Mouse (Mus musculus) forebrain, embryonic 16.5 days (tissue): ENCODE measurements around the gene Rap1gap2. TPM values are rescaled to one million over a fixed set of nuclear protein-coding genes. Genes with fewer than 3 reads are reported as not detected.

Source experiments
- ATAC-seq: fragments of 200-750 bp; cut with Nextera tagmentation; 2 replicates; pipeline ENCODE4 v1.8.0; 2017; ENCODE audit warnings: mild to moderate bottlenecking, moderate library complexity
- H3K27ac ChIP-seq: fragments of 300-500 bp; sonication (generic); 2 replicates; pipeline ENCODE4 v1.5.1; 2014; ENCODE audit warnings: low read length, control low read depth
- H3K27me3 ChIP-seq: fragments of 300-500 bp; sonication (generic); replicated peaks from 2 replicates; pipeline ENCODE4 v1.6.1; 2014; ENCODE audit warnings: low read length; ENCODE audit not compliant: control insufficient read depth, insufficient read depth
- H3K36me3 ChIP-seq: fragments of 300-500 bp; sonication (generic); 2 replicates; pipeline ENCODE4 v1.6.1; 2014; ENCODE audit not compliant: control insufficient read depth, insufficient read depth
- H3K4me1 ChIP-seq: fragments of 300-500 bp; sonication (generic); replicated peaks from 2 replicates; pipeline ENCODE4 v1.6.1; 2014; ENCODE audit warnings: low read length; ENCODE audit not compliant: control insufficient read depth, insufficient read depth
- H3K4me2 ChIP-seq: fragments of 300-500 bp; sonication (generic); 2 replicates; pipeline ENCODE4 v1.6.1; 2014; ENCODE audit warnings: mild to moderate bottlenecking, low read length, control low read depth
- H3K4me3 ChIP-seq: fragments of 300-500 bp; sonication (generic); replicated peaks from 2 replicates; pipeline ENCODE4 v1.5.1; 2014; ENCODE audit warnings: mild to moderate bottlenecking, low read length, control low read depth
- H3K9ac ChIP-seq: fragments of 300-500 bp; sonication (generic); replicated peaks from 2 replicates; pipeline ENCODE4 v1.6.1; 2014; ENCODE audit warnings: low read depth, low read length, control low read depth
- H3K9me3 ChIP-seq: fragments of 300-500 bp; sonication (generic); 2 replicates; pipeline ENCODE4 v1.6.1; 2016; ENCODE audit warnings: low read length; ENCODE audit not compliant: control insufficient read depth
- WGBS: fragments of 180-500 bp; shearing (Covaris S2); extraction: QIAGEN DNeasy Blood & Tissue Kit; methylation state at CpG from one replicate; pipeline ENCODE4 v1.1.7; 2014; 5-methylcytosine and 5-hydroxymethylcytosine counted together
- polyA plus RNA-seq: library from polyadenylated mRNA; unstranded; fragments of >200 nt; fragmentation: Nextera tagmentation; extraction: Ambion mirVana; gene quantifications from 2 replicates; pipeline ENCODE4 v1.2.1, GENCODE M21; 2015

The Rap1gap2 gene
- polyA plus RNA-seq, 1 experiment from 2014 or later: 12.9 TPM

- no peaks in the 10 kb centered on the region for H3K9me3 ChIP-seq
- no peak overlapping the region for H3K9ac ChIP-seq
- no peak overlapping the region for H3K27ac ChIP-seq
- peaks cover 8% of the 10 kb centered on the region for H3K27me3 ChIP-seq
- WGBS: 58% methylated on average over 9 of the region's 9 CpGs
- no peak overlapping the region for H3K4me3 ChIP-seq
- no peaks in the 10 kb centered on the region for H3K36me3 ChIP-seq
- no peak overlapping the region for H3K4me2 ChIP-seq
- ATAC-seq: no peak
- H3K4me1 ChIP-seq: peaks cover 16% of the 10 kb centered on the region
Measured at GRCm38 (mm10) chr11:74524050-74524965, 86.4 kb downstream of the Rap1gap2 start.

- Histone ChIP-seq H3K4me2 (peak overlapping the region; percentile 99), H3K9me3 (no peaks in the 10 kb centered on the region), H3K36me3 (no peaks in the 10 kb centered on the region), H3K9ac (peak overlapping the region; percentile 73), H3K4me3 (peak overlapping the region; percentile 72), H3K27me3 (peaks cover 8% of the 10 kb centered on the region), H3K27ac (no peak overlapping the region), H3K4me1 (peaks cover 16% of the 10 kb centered on the region)
- no peak for ATAC-seq
- 7% methylated on average over 30 of the region's 30 CpGs for WGBS
Measured at GRCm38 (mm10) chr11:74523210-74523951, 87.3 kb downstream of the Rap1gap2 start.

GRCm38 (mm10) chr11:74522487-74523209, 88.1 kb downstream of the Rap1gap2 start:
- Histone ChIP-seq H3K4me1 (peaks cover 16% of the 10 kb centered on the region), H3K4me2 (peak overlapping the region; percentile 99), H3K27me3 (peaks cover 8% of the 10 kb centered on the region), H3K4me3 (peak overlapping the region; percentile 72), H3K9ac (peak overlapping the region; percentile 73), H3K36me3 (no peaks in the 10 kb centered on the region), H3K27ac (no peak overlapping the region), H3K9me3 (no peaks in the 10 kb centered on the region)
- ATAC-seq: peak; percentile 71
- WGBS: under 1% methylated on average over 78 of the region's 87 CpGs

GRCm38 (mm10) chr11:74521981-74522486, 88.7 kb downstream of the Rap1gap2 start:
- no peak overlapping the region for H3K27ac ChIP-seq
- no peaks in the 10 kb centered on the region for H3K36me3 ChIP-seq
- peak overlapping the region; percentile 99 for H3K4me2 ChIP-seq
- peaks cover 16% of the 10 kb centered on the region for H3K4me1 ChIP-seq
- ATAC-seq: peak; percentile 51
- no peaks in the 10 kb centered on the region for H3K9me3 ChIP-seq
- WGBS: 1% methylated on average over 29 of the region's 29 CpGs
- H3K9ac ChIP-seq: peak overlapping the region; percentile 73
- H3K27me3 ChIP-seq: peaks cover 8% of the 10 kb centered on the region
- H3K4me3 ChIP-seq: peak overlapping the region; percentile 72

- 88% methylated on average over 3 of the region's 3 CpGs for WGBS
- H3K4me2 ChIP-seq: no peak overlapping the region
- no peaks in the 10 kb centered on the region for H3K36me3 ChIP-seq
- no peak overlapping the region for H3K4me3 ChIP-seq
- peaks cover 8% of the 10 kb centered on the region for H3K27me3 ChIP-seq
- no peak for ATAC-seq
- no peaks in the 10 kb centered on the region for H3K9me3 ChIP-seq
- no peak overlapping the region for H3K27ac ChIP-seq
- H3K9ac ChIP-seq: no peak overlapping the region
- H3K4me1 ChIP-seq: peaks cover 15% of the 10 kb centered on the region
Measured at GRCm38 (mm10) chr11:74520201-74520600, 90.5 kb downstream of the Rap1gap2 start.

GRCm38 (mm10) chr11:74516112-74516511, 94.6 kb downstream of the Rap1gap2 start:
- Histone ChIP-seq H3K9me3 (no peaks in the 10 kb centered on the region), H3K27ac (no peak overlapping the region), H3K9ac (no peak overlapping the region), H3K4me1 (0 out of 2 replicates have a peak, but pooled peaks cover 3% of the 10 kb centered on the region), H3K4me3 (no peak overlapping the region), H3K4me2 (no peak overlapping the region), H3K36me3 (no peaks in the 10 kb centered on the region), H3K27me3 (no peaks in the 10 kb centered on the region)
- no peak for ATAC-seq
- WGBS: 72% methylated on average over 5 of the region's 5 CpGs

GRCm38 (mm10) chr11:74515046-74515445, 95.7 kb downstream of the Rap1gap2 start:
- Histone ChIP-seq H3K36me3 (no peaks in the 10 kb centered on the region), H3K9ac (no peak overlapping the region), H3K4me3 (no peak overlapping the region), H3K4me2 (no peak overlapping the region), H3K27ac (no peak overlapping the region), H3K27me3 (no peaks in the 10 kb centered on the region), H3K9me3 (no peaks in the 10 kb centered on the region), H3K4me1 (0 out of 2 replicates have a peak, but pooled peaks cover 3% of the 10 kb centered on the region)
- no peak for ATAC-seq
- 97% methylated on average over 3 of the region's 3 CpGs for WGBS

GRCm38 (mm10) chr11:74512595-74512994, 98.1 kb downstream of the Rap1gap2 start:
- Histone ChIP-seq H3K4me1 (0 out of 2 replicates have a peak, but pooled peaks cover 3% of the 10 kb centered on the region), H3K4me3 (no peak overlapping the region), H3K9me3 (no peaks in the 10 kb centered on the region), H3K27ac (no peak overlapping the region), H3K4me2 (no peak overlapping the region), H3K9ac (no peak overlapping the region), H3K36me3 (no peaks in the 10 kb centered on the region), H3K27me3 (no peaks in the 10 kb centered on the region)
- ATAC-seq: no peak
- WGBS: 89% methylated on average over 10 of the region's 10 CpGs
